Mouse (Mus musculus) cerebellum, postnatal 4 days (tissue): ENCODE results near the gene Rdh8.
"Not testable (repeated sequence)": the region's sequence is repeated elsewhere in the genome, so short reads cannot be mapped to it uniquely, and the experiment has no call there.

Experiments
- DNase-seq, 2 experiments: peaks; one replicate each; pipeline ENCODE4 v3.0.0; 2022; ENCODE audit warnings: low spot score in 2 of 2, mixed read lengths in 1 of 2

Rdh8 gene

GRCm38 (mm10) chr9:20818236-20818635, at the start of gene Rdh8:
TSS of gene Rdh8 (plus strand) at chr9:20818503.
- no peak for DNase-seq

DNA sequence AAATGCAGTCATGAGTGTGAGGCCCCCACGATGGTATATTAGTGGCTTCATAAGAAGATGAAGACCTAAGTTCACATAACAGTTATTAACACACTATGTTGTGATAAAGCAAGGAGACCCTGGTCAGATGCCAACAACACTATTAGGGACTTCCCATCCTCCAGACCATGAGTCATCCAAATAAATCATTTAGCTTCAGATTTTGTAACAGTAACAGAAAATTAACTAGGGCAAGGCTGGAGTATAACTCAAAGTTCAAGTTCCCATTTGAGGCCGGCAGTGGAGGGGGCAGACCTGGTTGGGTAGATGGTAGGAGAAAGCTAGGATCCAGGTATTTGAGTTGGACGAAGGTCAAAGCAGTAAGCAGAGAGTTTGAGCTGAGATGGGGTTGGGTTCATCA, 37.0 kb upstream of the Rdh8 start:
- DNase-seq: no peak

GRCm38 (mm10) chr9:20785055-20785454, 33.2 kb upstream of the Rdh8 start:
- DNase-seq: no peak

DNA sequence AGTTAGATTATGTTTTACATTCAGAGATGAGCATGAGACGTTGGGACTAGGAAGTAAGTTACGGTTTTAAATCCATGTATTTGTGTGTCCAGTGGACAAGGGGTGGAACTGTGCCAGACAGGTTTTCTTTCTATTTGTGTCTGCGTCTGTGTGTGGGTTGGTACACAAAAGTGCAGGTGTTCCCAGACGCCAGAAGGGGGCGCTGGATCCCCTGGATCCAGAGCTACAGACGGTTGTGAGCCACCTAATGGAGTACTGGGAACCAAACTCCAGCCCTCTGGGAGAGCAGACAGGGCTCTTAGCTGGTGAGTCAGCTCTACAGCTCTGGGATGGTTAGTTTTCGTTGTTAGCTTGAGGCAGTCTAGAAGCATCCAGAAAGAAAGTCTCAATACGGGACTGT, 30.3 kb upstream of the Rdh8 start:
- DNase-seq: no peak

DNA sequence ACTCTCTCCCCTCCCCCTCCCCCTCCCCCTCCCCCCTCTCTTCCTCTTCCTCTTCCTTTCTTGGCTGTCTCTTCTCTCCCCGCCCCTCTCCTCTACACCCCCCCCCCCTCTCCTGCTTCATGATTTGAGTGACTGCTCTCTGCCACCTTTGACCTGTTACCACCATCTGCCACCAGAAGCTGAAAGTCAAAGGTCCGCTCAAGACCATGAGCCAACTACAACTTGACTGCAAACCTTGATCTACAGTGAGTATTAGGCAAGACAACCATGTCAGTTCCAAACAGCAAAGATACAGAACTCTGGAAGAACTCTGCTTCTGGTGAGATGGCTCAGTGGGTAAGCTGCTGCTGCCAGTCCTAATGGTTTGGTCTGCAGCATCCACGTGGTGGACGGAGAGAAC, 28.7 kb upstream of the Rdh8 start:
- no peak for DNase-seq

GRCm38 (mm10) chr9:20790345-20790744, 28.0 kb upstream of the Rdh8 start:
- DNase-seq: no peak

GRCm38 (mm10) chr9:20794108-20794806, 24.0 kb upstream of the Rdh8 start:
- peak; percentile 35 to 38 for DNase-seq

DNA sequence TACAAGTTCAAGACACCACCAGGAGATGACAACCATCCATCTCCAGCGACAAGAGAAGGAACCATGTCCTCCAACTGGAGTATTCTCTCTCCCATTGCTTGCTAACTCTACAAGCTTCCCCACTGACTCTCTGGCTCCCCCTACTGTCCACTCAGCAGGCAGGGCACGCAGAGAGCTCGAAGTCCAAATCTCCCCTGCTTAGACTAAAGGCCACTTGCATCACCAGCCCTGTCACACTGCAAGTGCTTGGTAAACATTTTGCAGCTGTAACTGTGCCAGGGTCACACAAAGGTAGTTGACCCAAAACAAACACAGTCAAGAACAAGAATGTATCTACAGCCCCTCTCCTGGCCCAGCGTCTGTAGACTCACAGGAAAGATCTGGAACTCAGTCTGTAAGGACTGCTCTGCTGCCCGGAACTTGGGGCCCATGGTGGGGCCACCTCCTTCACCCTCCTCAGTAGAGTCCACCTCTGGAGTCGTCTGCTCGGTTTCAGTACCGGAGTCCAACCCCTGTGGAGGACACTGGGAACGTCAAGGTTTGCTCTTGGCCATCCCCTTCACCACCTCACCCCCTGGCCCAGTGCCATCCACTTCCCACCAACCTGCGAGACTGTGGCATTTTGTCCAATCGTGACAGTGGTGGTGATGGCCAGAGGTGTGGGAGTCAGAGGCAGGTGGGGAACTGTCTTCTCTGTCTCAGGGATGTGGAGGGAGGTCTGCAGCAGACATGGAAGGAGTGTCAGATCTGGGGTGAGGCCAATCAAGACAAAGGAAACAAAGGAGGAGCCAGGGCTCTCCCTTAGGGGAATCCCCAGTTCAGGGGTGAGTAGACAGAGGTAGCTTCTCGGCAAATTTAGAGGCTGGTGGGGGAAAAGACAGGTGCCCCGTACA, 13.8 kb upstream of the Rdh8 start:
- peak in 1 of 2 experiments; percentile 35 for DNase-seq

DNA sequence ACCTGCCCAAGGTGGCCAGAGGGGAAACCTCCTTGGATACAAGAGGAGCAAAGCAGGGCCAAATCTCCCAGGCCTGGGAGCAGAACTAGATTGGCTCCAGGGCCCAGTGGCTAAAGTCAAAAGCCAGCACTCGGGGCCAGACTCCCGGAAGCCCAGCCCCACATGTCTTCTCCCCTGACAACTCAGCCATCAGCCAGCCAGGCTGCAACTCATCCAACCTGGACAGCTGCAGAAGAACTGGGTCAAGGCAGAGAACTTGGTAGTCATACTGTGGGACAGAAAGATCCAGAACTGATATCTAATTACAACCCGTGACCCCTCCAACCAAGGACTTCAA, 13.2 kb upstream of the Rdh8 start:
- no peak for DNase-seq

DNA sequence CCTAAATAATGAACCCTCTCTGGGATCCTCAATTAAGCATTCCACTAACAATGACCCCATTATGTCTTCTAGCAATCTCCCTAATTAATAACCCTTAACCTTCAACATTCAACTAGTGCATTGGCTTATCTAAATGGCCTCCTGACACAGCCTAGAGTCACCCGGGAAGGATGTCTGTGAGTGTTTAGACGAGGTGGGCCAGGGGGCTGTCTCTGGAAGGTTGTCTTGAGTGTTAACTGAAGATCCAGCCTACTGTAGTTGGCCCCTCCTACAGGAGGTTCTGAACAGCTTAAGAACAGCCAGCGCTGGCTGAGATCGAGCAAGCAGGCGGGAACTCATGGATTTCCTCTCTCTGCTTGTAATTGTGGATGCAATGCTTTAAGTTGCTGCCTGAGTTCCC, 12.6 kb upstream of the Rdh8 start:
- no peak for DNase-seq

GRCm38 (mm10) chr9:20810271-20810670, 8.0 kb upstream of the Rdh8 start:
- no peak for DNase-seq

GRCm38 (mm10) chr9:20810773-20811172, 7.5 kb upstream of the Rdh8 start:
- DNase-seq: no peak

DNA sequence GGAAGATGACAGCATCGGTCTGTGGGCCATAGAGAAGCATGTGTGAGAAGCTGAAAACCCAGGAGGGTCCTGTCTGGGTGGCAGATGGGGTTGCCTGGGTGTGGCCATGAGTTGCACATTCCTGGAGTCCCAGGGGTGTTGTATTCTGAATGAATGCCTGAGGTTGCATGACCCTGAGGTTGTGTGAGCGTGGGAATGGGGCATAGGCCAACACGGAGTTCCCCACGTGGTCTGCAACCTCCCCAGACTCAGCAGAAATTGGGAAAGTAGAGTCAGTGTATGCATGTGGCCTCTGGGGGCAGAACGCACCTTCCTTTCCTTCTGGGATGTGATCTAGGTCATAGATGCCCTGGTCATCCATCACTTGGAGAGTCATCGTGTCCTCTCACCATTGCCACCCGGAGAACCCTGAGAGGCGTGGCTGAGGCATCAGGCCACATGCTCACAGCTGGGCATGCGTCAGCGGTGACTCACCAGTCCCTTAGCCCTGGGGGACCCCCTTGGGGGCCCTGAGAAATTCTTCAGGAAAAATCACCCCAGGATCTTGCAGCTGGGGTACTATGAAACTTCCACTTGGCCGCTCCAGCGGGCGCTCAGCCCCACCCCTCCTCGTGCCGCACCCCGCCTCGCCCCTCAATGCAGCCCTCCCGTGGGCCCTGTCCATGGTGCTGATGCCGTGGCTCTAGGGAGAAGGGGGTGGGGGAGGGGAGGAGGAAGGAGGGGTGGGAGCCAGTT, 5.6 kb upstream of the Rdh8 start:
- DNase-seq: no peak

DNA sequence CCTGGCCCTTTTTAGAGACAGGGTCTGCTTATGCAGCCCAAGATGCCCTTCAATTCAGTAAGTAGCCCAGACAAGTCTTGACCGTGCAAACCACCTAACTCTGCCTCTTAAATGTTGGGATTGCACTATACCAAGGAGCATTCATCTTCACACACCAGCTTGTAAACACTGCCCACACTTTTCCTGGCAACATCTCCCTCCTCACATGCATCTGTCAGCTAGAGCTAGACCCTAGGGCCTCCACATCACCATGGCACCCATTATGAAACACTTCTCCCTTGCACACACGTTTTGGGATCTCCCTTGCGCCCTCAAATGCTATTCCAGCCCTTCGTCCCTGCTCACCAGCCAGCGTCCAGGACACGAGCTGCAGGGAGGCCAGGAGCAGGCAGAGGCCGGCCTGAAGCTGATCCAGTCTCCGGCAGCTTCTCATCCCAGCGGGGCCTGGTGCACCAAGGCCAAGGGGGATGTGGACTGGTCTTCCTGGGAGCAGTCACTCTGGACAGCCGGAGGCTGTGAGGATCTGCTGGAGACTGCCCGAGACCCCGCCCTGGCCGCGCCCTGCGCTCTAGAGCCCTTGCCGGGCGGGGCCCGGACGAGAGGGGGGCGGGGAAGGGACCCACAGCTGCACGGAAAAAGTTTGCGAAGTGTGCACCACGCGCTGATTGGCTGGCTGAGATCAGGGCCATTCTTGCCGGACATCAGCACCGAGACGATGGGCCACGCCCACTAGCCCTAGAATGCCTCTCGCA, 3.6 kb upstream of the Rdh8 start, which contains the start of gene Col5a3:
Col5a3 (minus strand) TSS at position 547 of the 752 bp plus-strand sequence.
- no peak for DNase-seq

DNA sequence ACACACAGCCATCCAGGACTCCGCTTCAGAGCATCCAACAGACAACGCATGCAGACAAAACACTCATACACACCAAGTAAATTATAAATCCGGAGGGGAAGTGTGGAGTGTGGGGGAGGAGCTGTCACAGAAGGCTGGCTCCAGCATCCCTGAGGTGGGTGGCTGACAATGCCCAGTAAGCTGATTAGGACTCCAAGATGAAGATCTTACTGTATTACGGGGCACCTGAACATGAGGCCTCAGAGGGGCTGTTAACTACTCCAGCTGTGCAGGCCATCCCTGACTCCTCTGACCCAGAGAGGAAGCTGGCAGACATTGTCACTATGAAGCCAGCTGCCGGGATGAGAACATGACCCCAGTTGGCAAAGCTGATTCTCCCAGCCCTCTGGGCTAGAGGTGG, 1.7 kb downstream of the Rdh8 start:
- DNase-seq: no peak

- no peak for DNase-seq
Observed at GRCm38 (mm10) chr9:20822821-20823220, 4.5 kb downstream of the Rdh8 start.

- no peak for DNase-seq
Observed at GRCm38 (mm10) chr9:20825781-20826180, 7.5 kb downstream of the Rdh8 start.

GRCm38 (mm10) chr9:20828127-20828526, 9.8 kb downstream of the Rdh8 start:
- DNase-seq: no peak

GRCm38 (mm10) chr9:20830901-20831643, 12.8 kb downstream of the Rdh8 start:
- DNase-seq: peak; percentile 96 to 98

GRCm38 (mm10) chr9:20834881-20835280, 16.6 kb downstream of the Rdh8 start:
- DNase-seq: no peak

- not testable (repeated sequence) for DNase-seq
Observed at GRCm38 (mm10) chr9:20835431-20835954, 17.2 kb downstream of the Rdh8 start.
